Comparison of ENCODE assay signal across 11 mouse cellular contexts in genomic region chr4:154394123-154394722, GRCm38 (mm10). TPM values are rescaled to one million over a fixed set of nuclear protein-coding genes. Genes with fewer than 3 reads are reported as not detected.
A peak's percentile ranks its signal among the peaks of the same experiment; 100 is the strongest.
DNase-seq lines count a peak whose midpoint lies in the region; ATAC-seq and TF ChIP-seq lines count a peak whose summit lies in the region.
"Had no signal": no experiment of that assay in that cellular context is flagged by ENCODE, and none has a peak within 500 bp of the region (broad histone marks: within the 10 kb centered on the region; RNA-seq: fewer than 3 reads in every experiment).

No protein-coding gene starts in this region.

- intact Hi-C loops in heart, postnatal 10 days (cut with DNase I), result no loop called here

- ATAC-seq in heart, embryonic 14.5 days (ENCODE audit: insufficient number of reproducible peaks, insufficient read depth, low FRiP score, low read depth), result no peak
- ATAC-seq in midbrain, embryonic 11.5 days (ENCODE audit: low FRiP score), result no peak
- no peak for ATAC-seq in midbrain, embryonic 15.5 days (replicated peaks)
- peak; percentile 83 for ATAC-seq in hindbrain, embryonic 16.5 days
- ATAC-seq in liver, postnatal 0 days, result peak; percentile 12; the same call in 1 of the 2 replicates

- no peak for DNase-seq in heart, postnatal 10 days
- DNase-seq in midbrain, embryonic 11.5 days (ENCODE audit: low spot score, missing footprints), result peak; percentile 62
- no peak for DNase-seq in liver, postnatal 0 days
- DNase-seq in adrenal gland, postnatal 25 days, result no peak
- no peak for DNase-seq in adrenal gland, adult 18-20 months (ENCODE audit: low spot score in 2 of 2)
- DNase-seq: liver, embryonic 13.5 days had no signal

- TF ChIP-seq CTCF in liver, postnatal 0 days (IDR thresholded peaks at IDR 0.05; ENCODE audit: low read depth), result no peak

- H3K36me3 ChIP-seq in heart, embryonic 14.5 days (ENCODE audit: control insufficient read depth, insufficient read depth, low read length), result no peaks in the 10 kb centered on the region
- no peaks in the 10 kb centered on the region for H3K36me3 ChIP-seq in midbrain, embryonic 11.5 days (ENCODE audit: control insufficient read depth, insufficient read depth, low read length)
- H3K36me3 ChIP-seq in midbrain, embryonic 15.5 days (replicated peaks), result no peaks in the 10 kb centered on the region
- H3K36me3 ChIP-seq in hindbrain, embryonic 16.5 days (ENCODE audit: control insufficient read depth, insufficient read depth, low read length), result no peaks in the 10 kb centered on the region
- H3K36me3 ChIP-seq in liver, postnatal 0 days (replicated peaks; ENCODE audit: insufficient read depth, low read length), result no peaks in the 10 kb centered on the region
- H3K36me3 ChIP-seq: liver, embryonic 13.5 days; stomach, embryonic 15.5 days had no signal

- H3K4me2 ChIP-seq in heart, embryonic 14.5 days (ENCODE audit: low read length), result peak overlapping the region; percentile 0; the same call in 1 of the 2 replicates
- H3K4me2 ChIP-seq in midbrain, embryonic 11.5 days, result no peak overlapping the region
- H3K4me2 ChIP-seq in midbrain, embryonic 15.5 days, result no peak overlapping the region
- no peak overlapping the region for H3K4me2 ChIP-seq in hindbrain, embryonic 16.5 days (ENCODE audit: low read length)
- H3K4me2 ChIP-seq in liver, postnatal 0 days (ENCODE audit: low read depth, low read length), result no peak overlapping the region
- H3K4me2 ChIP-seq: liver, embryonic 13.5 days; stomach, embryonic 15.5 days had no signal

- peaks cover 42 to 51% of the 10 kb centered on the region in 2 experiments for H3K4me1 ChIP-seq in heart, embryonic 14.5 days (ENCODE audit: control insufficient read depth in 2 of 2, insufficient read depth in 2 of 2, low read length in 2 of 2)
- H3K4me1 ChIP-seq in midbrain, embryonic 11.5 days (ENCODE audit: control insufficient read depth, insufficient read depth, low read length), result peaks cover 24% of the 10 kb centered on the region
- peaks cover 24% of the 10 kb centered on the region for H3K4me1 ChIP-seq in midbrain, embryonic 15.5 days
- H3K4me1 ChIP-seq in hindbrain, embryonic 16.5 days (ENCODE audit: control insufficient read depth, insufficient read depth, low read depth, low read length), result peaks cover 30% of the 10 kb centered on the region
- H3K4me1 ChIP-seq in liver, postnatal 0 days (ENCODE audit: insufficient read depth), result peaks cover 7% of the 10 kb centered on the region

- H3K9me3 ChIP-seq in heart, embryonic 14.5 days (ENCODE audit: control insufficient read depth, low read length), result no peaks in the 10 kb centered on the region
- H3K9me3 ChIP-seq in midbrain, embryonic 11.5 days (ENCODE audit: control insufficient read depth, low read length), result no peaks in the 10 kb centered on the region
- no peaks in the 10 kb centered on the region for H3K9me3 ChIP-seq in midbrain, embryonic 15.5 days
- H3K9me3 ChIP-seq in hindbrain, embryonic 16.5 days (ENCODE audit: control insufficient read depth, low read length), result no peaks in the 10 kb centered on the region
- no peaks in the 10 kb centered on the region for H3K9me3 ChIP-seq in liver, postnatal 0 days (ENCODE audit: low read length)
- H3K9me3 ChIP-seq: liver, embryonic 13.5 days; stomach, embryonic 15.5 days had no signal

- 41% methylated on average over 7 of the region's 7 CpGs for WGBS in heart, embryonic 14.5 days
- WGBS in midbrain, embryonic 11.5 days, result 57% methylated on average over 7 of the region's 7 CpGs
- 46% methylated on average over 7 of the region's 7 CpGs for WGBS in midbrain, embryonic 15.5 days
- 48% methylated on average over 7 of the region's 7 CpGs for WGBS in hindbrain, embryonic 16.5 days
- whole genome bisulfite sequencing in liver, postnatal 0 days (ENCODE audit: insufficient replicate concordance), result 66% methylated on average over 7 of the region's 7 CpGs

- no peak for TF ChIP-seq EP300 in liver, postnatal 0 days (IDR thresholded peaks at IDR 0.05; ENCODE audit: low read depth)

- H3K27me3 ChIP-seq in heart, embryonic 14.5 days (ENCODE audit: control insufficient read depth, insufficient read depth, low read length), result peaks cover 13% of the 10 kb centered on the region; the same call in 1 of the 2 replicates
- H3K27me3 ChIP-seq in midbrain, embryonic 11.5 days (ENCODE audit: control insufficient read depth, insufficient read depth, low read length), result no peaks in the 10 kb centered on the region
- no peaks in the 10 kb centered on the region for H3K27me3 ChIP-seq in midbrain, embryonic 15.5 days (replicated peaks)
- H3K27me3 ChIP-seq in hindbrain, embryonic 16.5 days (replicated peaks; ENCODE audit: control insufficient read depth, insufficient read depth, low read length), result no peaks in the 10 kb centered on the region
- H3K27me3 ChIP-seq in liver, postnatal 0 days (ENCODE audit: insufficient read depth, low read length), result no peaks in the 10 kb centered on the region
- H3K27me3 ChIP-seq: liver, embryonic 13.5 days; stomach, embryonic 15.5 days had no signal

- H3K27ac ChIP-seq in heart, embryonic 14.5 days (replicated peaks in 1 of 2; ENCODE audit: control insufficient read depth in 1 of 2, insufficient read depth in 1 of 2, low read depth in 2 of 2, low read length in 2 of 2), result peak overlapping the region; percentile 88 to 89
- no peak overlapping the region for H3K27ac ChIP-seq in midbrain, embryonic 11.5 days (ENCODE audit: low read depth, low read length)
- no peak overlapping the region for H3K27ac ChIP-seq in midbrain, embryonic 15.5 days
- H3K27ac ChIP-seq in hindbrain, embryonic 16.5 days (ENCODE audit: low read depth, low read length), result no peak overlapping the region
- H3K27ac ChIP-seq in liver, postnatal 0 days (ENCODE audit: low read depth), result peak overlapping the region; percentile 55
- H3K27ac ChIP-seq: liver, embryonic 13.5 days; macrophage; stomach, embryonic 15.5 days had no signal

- no peak overlapping the region for H3K4me3 ChIP-seq in heart, embryonic 14.5 days (ENCODE audit: control insufficient read depth in 1 of 2, insufficient read depth in 1 of 2, low read depth in 1 of 2, low read length in 2 of 2)
- H3K4me3 ChIP-seq in midbrain, embryonic 11.5 days (ENCODE audit: low read depth, low read length), result no peak overlapping the region
- no peak overlapping the region for H3K4me3 ChIP-seq in midbrain, embryonic 15.5 days
- no peak overlapping the region for H3K4me3 ChIP-seq in hindbrain, embryonic 16.5 days (ENCODE audit: low read length)
- H3K4me3 ChIP-seq in liver, postnatal 0 days (ENCODE audit: low read depth, low read length), result no peak overlapping the region
- H3K4me3 ChIP-seq: liver, embryonic 13.5 days; stomach, embryonic 15.5 days had no signal

- H3K9ac ChIP-seq in heart, embryonic 14.5 days (ENCODE audit: low read length), result peak overlapping the region; percentile 38; the same call in 1 of the 2 replicates
- H3K9ac ChIP-seq in midbrain, embryonic 11.5 days (ENCODE audit: low read length), result no peak overlapping the region
- H3K9ac ChIP-seq in midbrain, embryonic 15.5 days, result no peak overlapping the region
- no peak overlapping the region for H3K9ac ChIP-seq in hindbrain, embryonic 16.5 days (ENCODE audit: low read depth, low read length)
- H3K9ac ChIP-seq in liver, postnatal 0 days (replicated peaks), result no peak overlapping the region
- H3K9ac ChIP-seq: liver, embryonic 13.5 days; stomach, embryonic 15.5 days had no signal

RNA-seq across cellular contexts. Expression of gene B230104I21Rik, which starts 58.3 kb away (rescaled TPM):
- polyA plus RNA-seq in heart, embryonic 14.5 days (2014; fragmentation: Nextera tagmentation; extraction: Ambion mirVana), result not detected in 2 replicates
- total RNA-seq in heart, postnatal 10 days (2021), result not detected
- polyA plus RNA-seq in midbrain, embryonic 11.5 days (2014; fragmentation: Nextera tagmentation; extraction: Ambion mirVana), result not detected in 2 replicates
- not detected in 2 replicates for polyA plus RNA-seq in midbrain, embryonic 15.5 days (2015; fragmentation: Nextera tagmentation; extraction: Ambion mirVana)
- not detected in 2 replicates for polyA plus RNA-seq in hindbrain, embryonic 16.5 days (2015; fragmentation: Nextera tagmentation; extraction: Ambion mirVana)
- polyA plus RNA-seq in liver, postnatal 0 days (2015; fragmentation: Nextera tagmentation; extraction: Ambion mirVana), result not detected in 2 replicates
- total RNA-seq in adrenal gland, postnatal 25 days (2021), result not detected in 2 replicates
- total RNA-seq in adrenal gland, adult 18-20 months (2021), result not detected
- polyA plus RNA-seq: liver, embryonic 13.5 days; macrophage; stomach, embryonic 15.5 days had no signal

Comparison
In these comparisons a context has a peak if more than half of its experiments do, and no peak if none do; other contexts are left out.
1. ATAC-seq: peak in hindbrain, embryonic 16.5 days (single experiment) and liver, postnatal 0 days (single experiment); none in heart, embryonic 14.5 days (single experiment), midbrain, embryonic 11.5 days (single experiment) and midbrain, embryonic 15.5 days (single experiment).
2. H3K27ac ChIP-seq: peak in heart, embryonic 14.5 days (2 of 2) and liver, postnatal 0 days (single experiment); none in midbrain, embryonic 11.5 days (single experiment), midbrain, embryonic 15.5 days (single experiment) and hindbrain, embryonic 16.5 days (single experiment).